Mouse (Mus musculus): Measurements from ENCODE around the gene Ms4a4a.
A peak's percentile ranks its signal among the peaks of the same experiment; 100 is the strongest.
"Not testable (repeated sequence)": the region's sequence is repeated elsewhere in the genome, so short reads cannot be mapped to it uniquely, and the experiment has no call there.

Ms4a4a gene

GRCm38 (mm10) chr19:11375273-11375672 lies at the start of gene Ms4a4a:
Ms4a4a (plus strand) TSS chr19:11375523.
- no peak for DNase-seq (ENCODE audit: low spot score in 2 of 2)

- DNase-seq (ENCODE audit: low spot score in 2 of 2), result no peak
These were observed 39.4 kb upstream of the Ms4a4a start, which contains the start of gene Ms4a7 for GRCm38 (mm10) chr19:11335932-11336331. Ms4a7 (minus strand) TSS chr19:11336146.

- DNase-seq (ENCODE audit: low spot score in 2 of 2), result no peak
These were observed 32.2 kb upstream of the Ms4a4a start for GRCm38 (mm10) chr19:11343147-11343546.

GRCm38 (mm10) chr19:11343992-11344391 lies 31.3 kb upstream of the Ms4a4a start:
- DNase-seq (ENCODE audit: low spot score in 2 of 2), result no peak

GRCm38 (mm10) chr19:11349698-11350481 lies 25.4 kb upstream of the Ms4a4a start:
- DNase-seq (ENCODE audit: low spot score in 2 of 2), result peak; percentile 2 to 14

- DNase-seq (ENCODE audit: low spot score in 2 of 2), result peak in 1 of 2 experiments; percentile 8
These were observed 23.4 kb upstream of the Ms4a4a start for GRCm38 (mm10) chr19:11351878-11352277.

- no peak for DNase-seq (ENCODE audit: low spot score in 2 of 2)
These were observed 19.6 kb upstream of the Ms4a4a start for GRCm38 (mm10) chr19:11355730-11356129.

- peak in 1 of 2 experiments; percentile 6 for DNase-seq (ENCODE audit: low spot score in 2 of 2)
These were observed 15.2 kb upstream of the Ms4a4a start for GRCm38 (mm10) chr19:11360106-11360505.

GRCm38 (mm10) chr19:11362002-11362401 lies 13.3 kb upstream of the Ms4a4a start:
- no peak for DNase-seq (ENCODE audit: low spot score in 2 of 2)

- DNase-seq (ENCODE audit: low spot score in 2 of 2), result no peak
These were observed 7.0 kb upstream of the Ms4a4a start for GRCm38 (mm10) chr19:11368310-11368709.

GRCm38 (mm10) chr19:11371181-11371580 lies 4.1 kb upstream of the Ms4a4a start:
- no peak for DNase-seq (ENCODE audit: low spot score in 2 of 2)

GRCm38 (mm10) chr19:11376399-11376798 lies 1.1 kb downstream of the Ms4a4a start:
- no peak for DNase-seq (ENCODE audit: low spot score in 2 of 2)

- DNase-seq (ENCODE audit: low spot score in 2 of 2), result no peak
These were observed 11.8 kb downstream of the Ms4a4a start for GRCm38 (mm10) chr19:11387109-11387508.

- no peak for DNase-seq (ENCODE audit: low spot score in 2 of 2)
These were observed 12.4 kb downstream of the Ms4a4a start for GRCm38 (mm10) chr19:11387685-11388084.

- no peak for DNase-seq (ENCODE audit: low spot score in 2 of 2)
These were observed 13.6 kb downstream of the Ms4a4a start for GRCm38 (mm10) chr19:11388949-11389348.

- DNase-seq (ENCODE audit: low spot score in 2 of 2), result no peak
These were observed 20.4 kb downstream of the Ms4a4a start for GRCm38 (mm10) chr19:11395769-11396168.

GRCm38 (mm10) chr19:11404527-11404926 lies 29.2 kb downstream of the Ms4a4a start, which contains the start of gene Ms4a4c:
Ms4a4c (plus strand) TSS chr19:11404770.
- no peak for DNase-seq (ENCODE audit: low spot score in 2 of 2)

GRCm38 (mm10) chr19:11407428-11407827 lies 32.1 kb downstream of the Ms4a4a start:
- DNase-seq (ENCODE audit: low spot score in 2 of 2), result no peak

GRCm38 (mm10) chr19:11408591-11408990 lies 33.3 kb downstream of the Ms4a4a start:
- no peak for DNase-seq (ENCODE audit: low spot score in 2 of 2)

GRCm38 (mm10) chr19:11411640-11412039 lies 36.3 kb downstream of the Ms4a4a start:
- no peak for DNase-seq (ENCODE audit: low spot score in 2 of 2)

- no peak for DNase-seq (ENCODE audit: low spot score in 2 of 2)
These were observed 38.8 kb downstream of the Ms4a4a start for GRCm38 (mm10) chr19:11414084-11414483.

GRCm38 (mm10) chr19:11415581-11415980 lies 40.3 kb downstream of the Ms4a4a start:
- DNase-seq (ENCODE audit: low spot score in 2 of 2), result no peak

- not testable (repeated sequence) for DNase-seq (ENCODE audit: low spot score in 2 of 2)
These were observed 43.5 kb downstream of the Ms4a4a start for GRCm38 (mm10) chr19:11418865-11419264.

Measured in right cerebral cortex, adult 2 months (tissue).